Mouse (Mus musculus): ENCODE measurements at regions not wholly inside any gene's neighbourhood (a gene's known extent, or its start where the extent isn't known, plus 50 kb on each side); places are given as distances from the start of the nearest gene placed in this dataset.
A peak's percentile ranks its signal among the peaks of the same experiment; 100 is the strongest.
"Not testable (repeated sequence)": the region's sequence is repeated elsewhere in the genome, so short reads cannot be mapped to it uniquely, and the experiment has no call there.

DNA sequence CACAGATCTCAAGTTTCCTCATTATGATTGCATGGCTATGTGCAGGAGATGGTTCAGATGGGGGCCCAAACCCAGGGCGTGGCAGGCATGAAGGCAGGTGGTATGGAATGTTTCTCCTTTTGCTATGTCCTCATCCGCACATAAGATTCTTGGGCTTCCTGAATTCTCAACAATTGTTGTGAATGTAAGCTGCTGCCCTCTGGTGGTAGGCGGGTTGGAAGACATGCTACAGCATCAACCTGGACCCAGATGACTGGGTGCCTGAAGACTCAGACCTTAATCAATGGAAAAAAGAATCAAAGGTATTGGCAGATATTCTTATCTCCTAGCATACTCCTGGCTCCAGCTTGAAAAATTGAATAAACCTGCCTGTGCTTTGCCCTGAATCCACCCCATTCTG lies 211.3 kb upstream of the Gm4985 start:
- TF ChIP-seq POLR2A (IDR thresholded peaks at IDR 0.05; ENCODE audit: extremely low read depth, insufficient read depth, low read length): not testable (repeated sequence)
- TF ChIP-seq CTCF (IDR thresholded peaks at IDR 0.05; ENCODE audit: low read depth, low read length): peak; percentile 32; the same call in 1 of the 2 replicates
